22 mouse cellular contexts compared by ENCODE assay signal in the genomic region with DNA sequence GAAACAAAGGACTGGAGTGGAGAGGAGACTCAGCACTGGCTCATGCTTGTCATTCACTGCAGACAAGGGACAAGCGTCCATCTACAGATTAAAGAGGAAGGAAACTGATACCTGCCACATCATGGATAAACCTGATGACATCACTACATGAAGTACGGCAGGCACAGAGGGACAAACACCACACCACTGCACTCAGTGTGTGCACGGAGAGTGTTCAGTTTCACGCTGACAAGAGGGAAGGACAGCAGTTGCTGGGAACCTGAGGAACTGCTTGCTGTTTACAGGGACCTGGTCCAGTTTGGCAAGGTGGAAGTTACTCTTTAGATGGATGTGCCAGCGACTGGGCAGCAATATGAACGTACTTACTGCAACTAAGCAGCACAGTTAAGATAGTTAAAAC.
DNase-seq lines count a peak whose midpoint lies in the region; ATAC-seq and TF ChIP-seq lines count a peak whose summit lies in the region.
"Had no signal": no experiment of that assay in that cellular context is flagged by ENCODE, and none has a peak within 500 bp of the region (broad histone marks: within the 10 kb centered on the region; RNA-seq: fewer than 3 reads in every experiment).

No protein-coding gene starts in this region.

- no peak overlapping the region for H3K4me2 ChIP-seq in embryonic facial prominence, embryonic 15.5 days (replicated peaks)
- H3K4me2 ChIP-seq in hindbrain, embryonic 12.5 days (replicated peaks) = no peak overlapping the region
- H3K4me2 ChIP-seq: embryonic facial prominence, embryonic 12.5 days; heart, embryonic 15.5 days; midbrain, embryonic 12.5 days; neural tube, embryonic 12.5 days had no signal

- no peak for TF ChIP-seq EP300 in ES-Bruce4 (IDR thresholded peaks at IDR 0.05; ENCODE audit: insufficient read depth, low read depth, low read length)

- no peak for ATAC-seq in embryonic facial prominence, embryonic 15.5 days (ENCODE audit: insufficient number of reproducible peaks, low FRiP score, low TSS enrichment, low read depth)
- ATAC-seq in hindbrain, embryonic 12.5 days (ENCODE audit: low FRiP score) = no peak
- ATAC-seq in erythroid progenitor cell, adult 5-6 weeks (replicated peaks; ENCODE audit: low FRiP score, poor library complexity, severe bottlenecking) = no peak
- ATAC-seq: hindbrain, embryonic 16.5 days; lung, postnatal 0 days had no signal

- DNase-seq in gastrocnemius, adult 8-10 months (ENCODE audit: low spot score in 2 of 2) = peak; percentile 41 to 55
- no peak for DNase-seq in gastrocnemius, postnatal 10 days
- DNase-seq in 416B (ENCODE audit: low read depth) = peak; percentile 24
- DNase-seq: cerebellum, adult 8-10 months; heart, postnatal 4 days; kidney, adult 18-20 months; kidney, postnatal 10 days; left cerebral cortex, postnatal 4 days; liver; right cerebral cortex, postnatal 14 days; thymus, postnatal 14 days had no signal

- peak overlapping the region; percentile 11; the same call in 1 of the 2 replicates for H3K4me3 ChIP-seq in ES-Bruce4 (ENCODE audit: low read depth, low read length)
- H3K4me3 ChIP-seq in embryonic facial prominence, embryonic 15.5 days (replicated peaks) = no peak overlapping the region
- no peak overlapping the region for H3K4me3 ChIP-seq in hindbrain, embryonic 12.5 days
- H3K4me3 ChIP-seq: embryonic facial prominence, embryonic 12.5 days; heart, embryonic 15.5 days; left cerebral cortex, adult 2 months; midbrain, embryonic 12.5 days; neural tube, embryonic 12.5 days had no signal

- H3K27me3 ChIP-seq in ES-Bruce4 (ENCODE audit: control insufficient read depth, insufficient read depth, low read length, poor library complexity, severe bottlenecking) = no peaks in the 10 kb centered on the region
- no peaks in the 10 kb centered on the region for H3K27me3 ChIP-seq in embryonic facial prominence, embryonic 15.5 days
- peaks cover 15% of the 10 kb centered on the region for H3K27me3 ChIP-seq in hindbrain, embryonic 12.5 days
- H3K27me3 ChIP-seq: embryonic facial prominence, embryonic 12.5 days; neural tube, embryonic 12.5 days had no signal

- H3K27ac ChIP-seq in ES-Bruce4 (ENCODE audit: insufficient read depth, low read length) = peak overlapping the region; percentile 90
- peak overlapping the region; percentile 55; the same call in 1 of the 2 replicates for H3K27ac ChIP-seq in embryonic facial prominence, embryonic 15.5 days (replicated peaks)
- H3K27ac ChIP-seq in hindbrain, embryonic 12.5 days = no peak overlapping the region
- H3K27ac ChIP-seq: heart, embryonic 15.5 days; left cerebral cortex, adult 2 months; midbrain, embryonic 12.5 days; neural tube, embryonic 12.5 days had no signal

- 65% methylated on average over 6 of the region's 6 CpGs for WGBS in embryonic facial prominence, embryonic 15.5 days
- WGBS in hindbrain, embryonic 12.5 days = 76% methylated on average over 6 of the region's 6 CpGs

- no peak for TF ChIP-seq CTCF in ES-Bruce4 (IDR thresholded peaks at IDR 0.05; ENCODE audit: low read depth, low read length)

- H3K36me3 ChIP-seq in ES-Bruce4 (ENCODE audit: control insufficient read depth, insufficient read depth, low read length, poor library complexity, severe bottlenecking) = no peaks in the 10 kb centered on the region
- H3K36me3 ChIP-seq in embryonic facial prominence, embryonic 15.5 days = no peaks in the 10 kb centered on the region
- H3K36me3 ChIP-seq in hindbrain, embryonic 12.5 days = no peaks in the 10 kb centered on the region
- H3K36me3 ChIP-seq: embryonic facial prominence, embryonic 12.5 days; heart, embryonic 15.5 days; midbrain, embryonic 12.5 days; neural tube, embryonic 12.5 days had no signal

- peaks cover 19% of the 10 kb centered on the region for H3K4me1 ChIP-seq in ES-Bruce4 (ENCODE audit: control insufficient read depth, insufficient read depth, low read length)
- H3K4me1 ChIP-seq in embryonic facial prominence, embryonic 15.5 days = peaks cover 46% of the 10 kb centered on the region
- peaks cover 21% of the 10 kb centered on the region for H3K4me1 ChIP-seq in hindbrain, embryonic 12.5 days

- no peak for TF ChIP-seq POLR2A in ES-Bruce4 (IDR thresholded peaks at IDR 0.05; ENCODE audit: insufficient read depth, low read length)

- H3K9me3 ChIP-seq in ES-Bruce4 (replicated peaks; ENCODE audit: control insufficient read depth, insufficient read depth, low read length, poor library complexity, severe bottlenecking) = no peaks in the 10 kb centered on the region
- H3K9me3 ChIP-seq in embryonic facial prominence, embryonic 15.5 days (replicated peaks) = no peaks in the 10 kb centered on the region
- no peaks in the 10 kb centered on the region for H3K9me3 ChIP-seq in hindbrain, embryonic 12.5 days (replicated peaks)
- H3K9me3 ChIP-seq: embryonic facial prominence, embryonic 12.5 days; heart, embryonic 15.5 days; midbrain, embryonic 12.5 days; neural tube, embryonic 12.5 days had no signal

- no peak overlapping the region for H3K9ac ChIP-seq in ES-Bruce4 (ENCODE audit: low read depth, poor library complexity, severe bottlenecking)
- H3K9ac ChIP-seq in embryonic facial prominence, embryonic 15.5 days = no peak overlapping the region
- H3K9ac ChIP-seq in hindbrain, embryonic 12.5 days = no peak overlapping the region
- H3K9ac ChIP-seq: embryonic facial prominence, embryonic 12.5 days; heart, embryonic 15.5 days; midbrain, embryonic 12.5 days; neural tube, embryonic 12.5 days had no signal
